Mouse (Mus musculus): ENCODE results near the gene Arfgef3. TPM values are rescaled to one million over a fixed set of nuclear protein-coding genes. Genes with fewer than 3 reads are reported as not detected.

The Arfgef3 gene
- polyA plus RNA-seq, 1 experiment from 2014 or later: 1.3 TPM

DNA sequence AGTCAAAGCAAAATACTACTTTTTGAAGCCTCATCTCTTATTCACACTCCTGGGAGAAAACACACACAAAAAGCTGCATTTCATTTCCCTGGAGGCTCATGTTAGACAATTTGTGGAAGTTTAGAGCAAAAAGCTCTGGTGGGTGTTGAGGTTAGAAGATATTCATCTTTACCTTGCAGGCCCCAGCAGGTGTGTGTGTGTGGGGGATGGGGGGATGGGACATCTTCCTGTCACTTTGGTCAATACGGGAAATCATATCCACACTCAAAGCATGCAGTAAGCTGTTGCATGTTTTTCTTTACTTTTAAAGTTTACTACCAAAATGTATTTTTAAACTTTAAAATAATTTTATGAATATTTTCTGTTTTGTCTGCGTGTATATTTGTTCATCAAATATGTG is 79.7 kb downstream of the Arfgef3 start:
- Histone ChIP-seq H3K4me1 (replicated peaks; ENCODE audit: control insufficient read depth, insufficient read depth, low read length) (no peaks in the 10 kb centered on the region), H3K9ac (ENCODE audit: low read length) (no peak overlapping the region), H3K27me3 (ENCODE audit: control insufficient read depth, insufficient read depth, low read length) (no peaks in the 10 kb centered on the region), H3K4me3 (ENCODE audit: low read depth, low read length) (no peak overlapping the region), H3K4me2 (ENCODE audit: low read depth, low read length, severe bottlenecking) (no peak overlapping the region), H3K36me3 (ENCODE audit: control insufficient read depth, insufficient read depth, low read length) (no peaks in the 10 kb centered on the region), H3K9me3 (ENCODE audit: control insufficient read depth, low read length) (no peaks in the 10 kb centered on the region), H3K27ac (ENCODE audit: low read depth, low read length) (no peak overlapping the region)
- DNase-seq (ENCODE audit: low spot score) (no peak), ATAC-seq (replicated peaks; ENCODE audit: low FRiP score) (no peak)
- WGBS: 91% methylated on average over 2 of the region's 2 CpGs

DNA sequence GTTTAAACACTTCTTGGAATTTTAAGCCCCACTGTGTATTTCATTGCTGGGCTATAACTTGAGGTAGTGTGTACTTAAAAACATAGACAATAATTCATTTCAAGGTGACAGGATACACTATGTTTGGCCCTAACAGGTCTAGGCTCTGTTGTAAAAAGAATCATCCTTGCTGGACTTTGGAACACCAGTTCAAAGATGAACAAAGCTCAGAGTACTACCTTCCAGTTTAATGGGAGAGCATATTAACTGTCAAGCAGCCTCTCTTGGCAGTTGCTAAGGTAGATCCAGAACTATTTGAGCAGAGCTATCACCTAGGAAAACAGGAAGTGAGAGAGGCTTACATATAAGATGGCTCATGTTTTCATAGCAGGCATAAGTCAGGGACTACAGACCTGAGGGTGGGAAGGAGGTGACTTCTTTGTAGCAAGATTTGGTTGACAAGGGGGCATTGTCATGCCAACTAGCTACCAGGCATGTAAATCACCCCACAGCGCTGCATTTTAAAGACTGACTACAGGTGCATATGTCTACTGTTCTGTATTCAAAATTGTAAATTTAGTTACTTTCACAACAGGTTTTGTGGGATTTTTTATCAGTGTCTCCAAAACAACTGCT is 82.0 kb downstream of the Arfgef3 start:
- ATAC-seq (replicated peaks; ENCODE audit: low FRiP score) (no peak), DNase-seq (ENCODE audit: low spot score) (no peak)
- Histone ChIP-seq H3K9me3 (ENCODE audit: control insufficient read depth, low read length) (no peaks in the 10 kb centered on the region), H3K27ac (ENCODE audit: low read depth, low read length) (no peak overlapping the region), H3K4me2 (ENCODE audit: low read depth, low read length, severe bottlenecking) (no peak overlapping the region), H3K27me3 (ENCODE audit: control insufficient read depth, insufficient read depth, low read length) (no peaks in the 10 kb centered on the region), H3K9ac (ENCODE audit: low read length) (no peak overlapping the region), H3K4me3 (ENCODE audit: low read depth, low read length) (no peak overlapping the region), H3K4me1 (replicated peaks; ENCODE audit: control insufficient read depth, insufficient read depth, low read length) (no peaks in the 10 kb centered on the region), H3K36me3 (ENCODE audit: control insufficient read depth, insufficient read depth, low read length) (no peaks in the 10 kb centered on the region)
- WGBS: 86% methylated on average over 1 of the region's 1 CpGs

DNA sequence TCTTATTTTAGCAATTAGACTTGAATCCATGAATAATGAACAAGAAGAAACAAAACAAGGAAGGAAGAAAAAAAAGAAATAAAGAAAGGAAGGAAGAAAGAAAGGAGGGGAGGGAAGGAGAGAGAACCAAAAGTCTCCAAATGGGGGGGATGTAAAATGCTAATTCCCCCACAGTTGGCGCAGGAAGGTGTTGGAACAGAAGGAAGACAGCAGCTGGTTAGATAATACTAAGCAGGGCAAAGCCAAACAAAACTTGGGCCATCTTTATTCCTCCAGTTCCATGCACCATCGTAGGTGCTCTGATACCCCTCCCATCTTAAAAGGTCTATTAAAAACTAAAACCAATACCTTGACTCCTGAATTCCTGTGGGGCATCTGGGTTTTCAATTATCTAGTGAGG is 82.8 kb downstream of the Arfgef3 start:
- Histone ChIP-seq H3K9me3 (ENCODE audit: control insufficient read depth, low read length) (no peaks in the 10 kb centered on the region), H3K4me1 (replicated peaks; ENCODE audit: control insufficient read depth, insufficient read depth, low read length) (no peaks in the 10 kb centered on the region), H3K4me2 (ENCODE audit: low read depth, low read length, severe bottlenecking) (no peak overlapping the region), H3K4me3 (ENCODE audit: low read depth, low read length) (no peak overlapping the region), H3K27me3 (ENCODE audit: control insufficient read depth, insufficient read depth, low read length) (no peaks in the 10 kb centered on the region), H3K36me3 (ENCODE audit: control insufficient read depth, insufficient read depth, low read length) (no peaks in the 10 kb centered on the region), H3K9ac (ENCODE audit: low read length) (no peak overlapping the region), H3K27ac (ENCODE audit: low read depth, low read length) (no peak overlapping the region)
- ATAC-seq (replicated peaks; ENCODE audit: low FRiP score) (no peak), DNase-seq (ENCODE audit: low spot score) (no peak)
- 88% methylated on average over 2 of the region's 2 CpGs for WGBS

DNA sequence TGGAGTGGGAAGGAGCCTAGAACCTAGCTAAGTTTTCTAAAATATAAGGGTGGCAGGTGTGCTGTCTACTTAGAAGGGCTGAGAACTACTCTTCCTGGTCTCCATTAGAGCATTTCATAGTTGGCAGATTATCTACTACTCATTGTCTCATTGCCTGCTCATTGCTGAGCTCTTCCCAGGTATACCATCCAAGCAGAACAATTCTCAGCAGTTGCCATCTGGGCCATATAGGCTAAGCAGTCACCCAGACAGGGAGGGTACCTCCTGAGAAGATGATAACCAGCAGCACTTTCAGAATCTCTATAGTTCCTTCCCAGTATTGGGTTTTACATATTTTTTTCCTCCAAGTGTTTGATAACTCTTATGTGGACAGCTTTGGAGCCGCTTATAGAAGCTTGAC is 86.2 kb downstream of the Arfgef3 start:
- Histone ChIP-seq H3K9me3 (ENCODE audit: control insufficient read depth, low read length) (no peaks in the 10 kb centered on the region), H3K4me1 (replicated peaks; ENCODE audit: control insufficient read depth, insufficient read depth, low read length) (no peaks in the 10 kb centered on the region), H3K27ac (ENCODE audit: low read depth, low read length) (no peak overlapping the region), H3K4me2 (ENCODE audit: low read depth, low read length, severe bottlenecking) (no peak overlapping the region), H3K27me3 (ENCODE audit: control insufficient read depth, insufficient read depth, low read length) (no peaks in the 10 kb centered on the region), H3K36me3 (ENCODE audit: control insufficient read depth, insufficient read depth, low read length) (no peaks in the 10 kb centered on the region), H3K4me3 (ENCODE audit: low read depth, low read length) (no peak overlapping the region), H3K9ac (ENCODE audit: low read length) (no peak overlapping the region)
- no peak for DNase-seq (ENCODE audit: low spot score)
- 89% methylated on average over 1 of the region's 1 CpGs for WGBS
- no peak for ATAC-seq (replicated peaks; ENCODE audit: low FRiP score)

DNA sequence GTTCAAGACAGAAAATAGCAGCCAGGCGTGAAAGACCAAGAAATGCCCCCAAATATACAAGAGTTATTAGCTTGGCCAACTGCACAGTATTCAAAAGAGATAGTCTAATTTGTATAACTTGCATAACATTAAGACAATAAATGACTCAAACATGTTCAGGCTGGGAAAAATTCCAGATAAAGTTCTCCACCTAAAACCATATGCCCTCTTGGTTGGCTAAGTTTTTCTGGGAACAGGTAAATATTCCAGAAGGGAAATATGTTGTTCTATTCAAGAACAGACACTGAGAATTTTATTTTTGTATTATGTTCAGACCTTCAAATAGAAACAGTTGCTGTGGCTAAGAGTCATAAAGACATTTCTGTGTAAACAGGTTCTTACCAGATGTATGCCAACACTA is 96.7 kb downstream of the Arfgef3 start:
- Histone ChIP-seq H3K4me1 (replicated peaks; ENCODE audit: control insufficient read depth, insufficient read depth, low read length) (no peaks in the 10 kb centered on the region), H3K4me3 (ENCODE audit: low read depth, low read length) (no peak overlapping the region), H3K27me3 (ENCODE audit: control insufficient read depth, insufficient read depth, low read length) (no peaks in the 10 kb centered on the region), H3K9me3 (ENCODE audit: control insufficient read depth, low read length) (no peaks in the 10 kb centered on the region), H3K4me2 (ENCODE audit: low read depth, low read length, severe bottlenecking) (no peak overlapping the region), H3K36me3 (ENCODE audit: control insufficient read depth, insufficient read depth, low read length) (no peaks in the 10 kb centered on the region), H3K9ac (ENCODE audit: low read length) (no peak overlapping the region), H3K27ac (ENCODE audit: low read depth, low read length) (no peak overlapping the region)
- ATAC-seq (replicated peaks; ENCODE audit: low FRiP score): no peak
- DNase-seq (ENCODE audit: low spot score): no peak
- 85% methylated on average over 1 of the region's 1 CpGs for WGBS

DNA sequence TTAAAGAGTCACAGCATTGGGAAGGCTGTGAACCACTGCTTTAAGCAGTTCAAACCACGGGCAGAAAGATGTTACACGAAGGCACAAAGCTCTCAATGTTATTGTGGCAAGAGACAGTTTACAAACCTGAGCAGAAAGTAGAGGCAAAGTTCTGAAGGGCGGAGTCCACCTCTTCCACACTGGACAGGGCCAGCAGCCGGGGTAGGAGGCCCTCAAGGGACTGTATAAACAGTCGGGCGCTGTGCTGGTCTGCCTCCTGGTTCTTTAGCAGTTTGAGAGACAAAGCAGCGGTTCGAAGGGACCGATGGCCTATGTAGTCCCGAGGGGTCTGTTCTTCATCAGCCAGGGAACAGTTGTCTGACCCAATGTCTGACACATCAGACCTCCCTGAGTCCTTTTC is 97.7 kb downstream of the Arfgef3 start:
- Histone ChIP-seq H3K9ac (ENCODE audit: low read length) (no peak overlapping the region), H3K4me3 (ENCODE audit: low read depth, low read length) (no peak overlapping the region)
- WGBS: 94% methylated on average over 10 of the region's 10 CpGs

DNA sequence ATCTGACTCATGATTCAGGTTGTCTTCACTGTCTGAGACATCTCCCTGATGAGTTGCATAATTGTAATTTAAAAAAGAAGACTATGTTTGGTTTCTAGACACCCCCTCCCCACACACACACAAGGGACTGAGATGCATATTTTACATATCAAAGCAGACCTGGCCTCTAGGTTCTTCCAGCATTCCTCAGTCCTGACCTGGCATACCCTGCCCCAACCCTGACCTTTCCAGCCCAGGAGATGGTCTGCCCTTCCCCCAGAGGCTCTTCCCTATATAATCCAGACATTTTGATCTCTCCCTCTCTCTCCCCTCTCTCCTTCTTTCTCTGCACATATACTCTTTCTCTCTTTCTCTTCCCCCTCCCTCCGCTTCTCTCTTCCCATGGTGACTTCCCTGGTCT is 99.4 kb downstream of the Arfgef3 start:
- H3K9me3 ChIP-seq (ENCODE audit: control insufficient read depth, low read length): no peaks in the 10 kb centered on the region
- H3K4me3 ChIP-seq (ENCODE audit: low read depth, low read length): no peak overlapping the region
- no peak overlapping the region for H3K9ac ChIP-seq (ENCODE audit: low read length)
- H3K4me1 ChIP-seq (replicated peaks; ENCODE audit: control insufficient read depth, insufficient read depth, low read length): no peaks in the 10 kb centered on the region
- H3K27me3 ChIP-seq (ENCODE audit: control insufficient read depth, insufficient read depth, low read length): no peaks in the 10 kb centered on the region
- no peaks in the 10 kb centered on the region for H3K36me3 ChIP-seq (ENCODE audit: control insufficient read depth, insufficient read depth, low read length)
- H3K27ac ChIP-seq (ENCODE audit: low read depth, low read length): no peak overlapping the region
- WGBS: 86% methylated on average over 1 of the region's 1 CpGs
- ATAC-seq (replicated peaks; ENCODE audit: low FRiP score) (no peak), DNase-seq (ENCODE audit: low spot score) (no peak)
- no peak overlapping the region for H3K4me2 ChIP-seq (ENCODE audit: low read depth, low read length, severe bottlenecking)

More for the DNA sequence above, 97.7 kb downstream of the Arfgef3 start:
- H3K27me3 ChIP-seq (ENCODE audit: control insufficient read depth, insufficient read depth, low read length): no peaks in the 10 kb centered on the region
- DNase-seq (ENCODE audit: low spot score) (no peak), ATAC-seq (replicated peaks; ENCODE audit: low FRiP score) (no peak)
- no peaks in the 10 kb centered on the region for H3K36me3 ChIP-seq (ENCODE audit: control insufficient read depth, insufficient read depth, low read length)
- no peak overlapping the region for H3K4me2 ChIP-seq (ENCODE audit: low read depth, low read length, severe bottlenecking)
- no peaks in the 10 kb centered on the region for H3K9me3 ChIP-seq (ENCODE audit: control insufficient read depth, low read length)
- no peak overlapping the region for H3K27ac ChIP-seq (ENCODE audit: low read depth, low read length)
- no peaks in the 10 kb centered on the region for H3K4me1 ChIP-seq (replicated peaks; ENCODE audit: control insufficient read depth, insufficient read depth, low read length)

DNA sequence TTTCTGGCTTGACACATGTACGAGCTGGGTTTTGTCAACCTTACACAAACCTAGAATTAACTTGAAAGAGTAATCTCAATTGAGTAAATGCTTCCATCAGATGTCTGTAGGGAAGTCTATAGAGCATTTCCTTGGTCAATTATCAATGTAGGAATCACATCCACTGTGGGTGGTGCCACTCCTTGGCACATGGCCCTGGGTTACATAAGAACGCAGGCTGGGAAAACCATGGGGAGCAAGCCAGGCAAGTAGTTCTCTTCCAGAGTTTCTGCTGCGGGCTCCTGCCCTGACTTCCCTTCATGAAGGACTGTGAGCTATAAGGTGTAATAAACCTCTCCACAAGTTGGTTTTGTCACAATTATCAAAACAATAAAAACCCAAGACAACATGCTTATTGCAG is 100.2 kb downstream of the Arfgef3 start:
- no peak overlapping the region for H3K27ac ChIP-seq (ENCODE audit: low read depth, low read length)
- no peak overlapping the region for H3K9ac ChIP-seq (ENCODE audit: low read length)
- no peaks in the 10 kb centered on the region for H3K36me3 ChIP-seq (ENCODE audit: control insufficient read depth, insufficient read depth, low read length)
- no peak overlapping the region for H3K4me2 ChIP-seq (ENCODE audit: low read depth, low read length, severe bottlenecking)
- no peaks in the 10 kb centered on the region for H3K27me3 ChIP-seq (ENCODE audit: control insufficient read depth, insufficient read depth, low read length)
- DNase-seq (ENCODE audit: low spot score): no peak
- H3K4me1 ChIP-seq (replicated peaks; ENCODE audit: control insufficient read depth, insufficient read depth, low read length): no peaks in the 10 kb centered on the region
- H3K4me3 ChIP-seq (ENCODE audit: low read depth, low read length): no peak overlapping the region
- H3K9me3 ChIP-seq (ENCODE audit: control insufficient read depth, low read length): no peaks in the 10 kb centered on the region
- no peak for ATAC-seq (replicated peaks; ENCODE audit: low FRiP score)
- 87% methylated on average over 3 of the region's 3 CpGs for WGBS

DNA sequence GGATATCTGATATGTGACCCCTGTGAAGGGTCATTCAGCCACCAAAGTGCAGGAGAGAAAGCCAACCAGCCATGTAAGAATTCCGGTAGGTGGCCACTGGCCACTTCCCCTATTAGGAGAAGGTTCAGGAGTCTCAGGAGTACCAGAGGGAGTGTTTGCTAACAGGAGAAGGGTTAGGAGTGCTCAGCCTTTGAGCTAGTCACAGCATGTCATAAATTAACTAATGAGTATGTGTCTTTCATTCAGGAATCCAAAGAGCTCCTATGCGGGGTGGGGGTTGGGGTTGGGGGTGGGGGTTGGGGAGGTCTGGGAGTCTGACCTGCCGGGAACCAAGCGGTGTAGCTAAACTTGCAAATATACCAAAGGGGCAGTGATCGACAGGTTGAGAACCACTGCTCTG is 100.9 kb downstream of the Arfgef3 start:
- 72% methylated on average over 5 of the region's 5 CpGs for WGBS
- no peak for ATAC-seq (replicated peaks; ENCODE audit: low FRiP score)
- no peaks in the 10 kb centered on the region for H3K4me1 ChIP-seq (replicated peaks; ENCODE audit: control insufficient read depth, insufficient read depth, low read length)
- H3K27ac ChIP-seq (ENCODE audit: low read depth, low read length): no peak overlapping the region
- DNase-seq (ENCODE audit: low spot score): no peak
- H3K27me3 ChIP-seq (ENCODE audit: control insufficient read depth, insufficient read depth, low read length): no peaks in the 10 kb centered on the region
- H3K4me3 ChIP-seq (ENCODE audit: low read depth, low read length): no peak overlapping the region
- H3K4me2 ChIP-seq (ENCODE audit: low read depth, low read length, severe bottlenecking): no peak overlapping the region
- H3K9me3 ChIP-seq (ENCODE audit: control insufficient read depth, low read length): no peaks in the 10 kb centered on the region
- H3K36me3 ChIP-seq (ENCODE audit: control insufficient read depth, insufficient read depth, low read length): no peaks in the 10 kb centered on the region
- no peak overlapping the region for H3K9ac ChIP-seq (ENCODE audit: low read length)
